Mouse (Mus musculus) intestine, postnatal 0 days (tissue): ENCODE results near the gene Pink1. TPM values are rescaled to one million over a fixed set of nuclear protein-coding genes. Genes with fewer than 3 reads are reported as not detected.
"Not testable (repeated sequence)": the region's sequence is repeated elsewhere in the genome, so short reads cannot be mapped to it uniquely, and the experiment has no call there.

Experiments used
- ATAC-seq: fragments of 200-750 bp; cut with Nextera tagmentation; 2 replicates; pipeline ENCODE4 v1.8.0; 2017; ENCODE audit warnings: mild to moderate bottlenecking, moderate TSS enrichment, moderate library complexity
- H3K27ac ChIP-seq: fragments of 300-500 bp; sonication (generic); 2 replicates; pipeline ENCODE4 v1.5.1; 2014; ENCODE audit warnings: mild to moderate bottlenecking, low read depth, low read length, moderate library complexity
- H3K27me3 ChIP-seq: fragments of 300-500 bp; sonication (generic); replicated peaks from 2 replicates; pipeline ENCODE4 v1.6.1; 2014; ENCODE audit warnings: low read length, mixed read lengths; ENCODE audit not compliant: control insufficient read depth, insufficient read depth
- H3K36me3 ChIP-seq: fragments of 300-500 bp; sonication (generic); 2 replicates; pipeline ENCODE4 v1.6.1; 2014; ENCODE audit warnings: mild to moderate bottlenecking, moderate library complexity; ENCODE audit not compliant: control insufficient read depth, insufficient read depth
- H3K4me1 ChIP-seq: fragments of 300-500 bp; sonication (generic); replicated peaks from 2 replicates; pipeline ENCODE4 v1.6.1; 2014; ENCODE audit warnings: antibody characterized with exemption, low read length, mixed read lengths; ENCODE audit not compliant: control insufficient read depth, insufficient read depth
- H3K4me2 ChIP-seq: fragments of 300-500 bp; sonication (generic); replicated peaks from 2 replicates; pipeline ENCODE4 v1.6.1; 2014; ENCODE audit warnings: low read depth, mild to moderate bottlenecking, moderate library complexity
- H3K4me3 ChIP-seq: fragments of 300-500 bp; sonication (generic); 2 replicates; pipeline ENCODE4 v1.5.1; 2014; ENCODE audit warnings: low read depth, low read length
- H3K9ac ChIP-seq: fragments of 300-500 bp; sonication (generic); 2 replicates; pipeline ENCODE4 v1.6.1; 2014; ENCODE audit warnings: mild to moderate bottlenecking, low read depth, low read length
- H3K9me3 ChIP-seq: fragments of 300-500 bp; sonication (generic); 2 replicates; pipeline ENCODE4 v1.6.1; 2016; ENCODE audit warnings: mixed run types; ENCODE audit not compliant: control insufficient read depth
- CTCF ChIP-seq: sonication (generic); IDR thresholded peaks from 2 replicates; pipeline ENCODE4 v1.5.1; 2016; ENCODE audit warnings: low read depth, mild to moderate bottlenecking, control low read depth, antibody characterized with exemption, moderate library complexity
- WGBS: fragments of 180-500 bp; shearing (Covaris S2); extraction: QIAGEN DNeasy Blood & Tissue Kit; methylation state at CpG from one replicate; pipeline ENCODE4 v1.1.7; 2014; 5-methylcytosine and 5-hydroxymethylcytosine counted together
- polyA plus RNA-seq: library from polyadenylated mRNA; unstranded; fragments of >200 nt; fragmentation: Nextera tagmentation; extraction: Ambion mirVana; gene quantifications from 2 replicates; pipeline ENCODE4 v1.2.1, GENCODE M21; 2015

The Pink1 gene
- polyA plus RNA-seq, 1 experiment from 2014 or later, result 65.8 TPM

- WGBS, result 69% methylated on average over 7 of the region's 7 CpGs
These were observed 1.9 kb upstream of the Pink1 start for GRCm38 (mm10) chr4:138327891-138328470.

DNA sequence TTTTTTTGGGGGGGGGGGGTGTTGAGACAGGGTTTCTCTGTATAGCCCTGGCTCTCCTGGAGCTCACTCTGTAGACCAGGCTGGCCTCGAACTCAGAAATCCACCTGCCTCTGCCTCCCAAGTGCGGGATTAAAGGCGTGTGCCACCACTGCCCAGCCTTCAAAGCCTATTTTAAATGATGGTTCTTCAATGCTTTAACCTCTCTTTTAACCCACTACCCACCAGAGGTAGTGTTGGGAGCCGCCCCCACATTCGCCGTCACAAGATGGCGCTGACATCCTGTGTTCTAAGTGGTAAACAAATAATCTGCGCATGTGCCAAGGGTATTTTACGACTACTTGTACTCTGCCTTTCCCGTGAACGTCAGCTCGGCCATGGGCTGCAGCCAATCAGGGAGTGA, 1.0 kb upstream of the Pink1 start:
- not testable (repeated sequence) for ATAC-seq, H3K4me1 ChIP-seq, H3K4me3 ChIP-seq, H3K27ac ChIP-seq, H3K36me3 ChIP-seq, H3K9me3 ChIP-seq, H3K27me3 ChIP-seq, H3K4me2 ChIP-seq, H3K9ac ChIP-seq
- 68% methylated on average over 7 of the region's 12 CpGs for WGBS

More at GRCm38 (mm10) chr4:138327891-138328470, 1.9 kb upstream of the Pink1 start:
- TF ChIP-seq CTCF, result no peak
- Histone ChIP-seq H3K27ac (0 out of 2 replicates have a peak overlapping the region, but pooled peaks have one; percentile 46), H3K4me1 (peaks cover 5% of the 10 kb centered on the region; the same call in 1 of the 2 replicates), H3K4me3 (no peak overlapping the region), H3K27me3 (no peaks in the 10 kb centered on the region), H3K9ac (no peak overlapping the region), H3K36me3 (no peaks in the 10 kb centered on the region), H3K9me3 (no peaks in the 10 kb centered on the region), H3K4me2 (peak overlapping the region; percentile 38; the same call in 1 of the 2 replicates)
- no peak for ATAC-seq

DNA sequence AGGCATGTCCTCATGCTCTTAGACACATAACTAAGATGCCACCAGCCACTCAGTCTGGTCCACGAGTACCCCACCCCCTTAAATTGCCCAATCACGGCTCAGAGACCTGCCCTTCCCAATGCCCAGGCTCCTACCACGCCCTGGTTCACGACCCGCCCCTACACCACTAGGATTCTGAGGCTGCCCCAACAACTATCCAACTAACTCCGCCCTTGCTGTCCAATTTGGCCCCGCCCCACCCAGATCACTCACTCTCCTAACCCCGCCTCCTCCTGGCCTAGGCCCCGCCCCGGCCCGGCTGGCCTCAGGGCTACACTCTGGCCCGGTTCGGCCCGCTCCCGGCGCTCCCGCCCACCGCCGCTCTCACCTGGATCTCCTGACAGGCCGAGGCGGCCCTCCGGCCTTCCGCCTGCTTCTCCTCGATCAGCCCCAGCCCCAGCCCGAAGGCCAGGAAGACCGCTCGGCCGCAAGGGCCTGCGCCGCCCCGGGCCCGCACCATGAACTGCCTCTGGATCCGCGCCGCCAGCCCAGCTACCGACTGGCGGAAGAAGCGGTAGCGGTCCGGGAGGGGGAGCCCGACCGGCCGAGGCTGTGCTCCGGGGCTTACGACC, 536 bp downstream of the Pink1 start:
- Histone ChIP-seq H3K9ac (peak overlapping the region; percentile 99), H3K9me3 (no peaks in the 10 kb centered on the region), H3K4me3 (peak overlapping the region; percentile 96), H3K27ac (peak overlapping the region; percentile 100), H3K4me1 (peaks cover 4% of the 10 kb centered on the region; the same call in 1 of the 2 replicates), H3K36me3 (peaks cover 1% of the 10 kb centered on the region; the same call in 1 of the 2 replicates), H3K27me3 (no peaks in the 10 kb centered on the region), H3K4me2 (peak overlapping the region; percentile 78)
- no peak for TF ChIP-seq CTCF
- ATAC-seq, result peak; percentile 89
- WGBS, result under 1% methylated on average over 43 of the region's 45 CpGs

DNA sequence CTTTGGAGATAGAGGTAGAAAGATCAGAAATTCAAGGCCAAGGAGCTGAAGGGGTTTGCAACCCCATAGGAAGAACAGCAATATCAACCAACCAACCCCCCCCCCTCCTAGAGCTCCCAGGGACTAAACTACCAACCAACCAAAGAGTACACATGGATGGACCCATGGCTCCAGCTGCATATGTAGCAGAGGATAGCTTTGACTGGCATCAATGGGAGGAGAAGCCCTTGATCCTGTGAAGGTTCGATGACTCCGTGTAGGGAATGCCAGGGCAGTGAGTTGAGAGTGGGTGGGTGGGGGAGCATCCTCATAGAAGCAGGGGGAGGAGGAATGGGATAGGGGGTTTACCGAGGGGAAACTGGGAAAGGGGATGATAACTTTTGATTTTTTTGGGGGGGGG, 1.7 kb downstream of the Pink1 start:
- no peak for TF ChIP-seq CTCF
- H3K9me3 ChIP-seq, result no peaks in the 10 kb centered on the region
- no peaks in the 10 kb centered on the region for H3K27me3 ChIP-seq
- H3K36me3 ChIP-seq, result peaks cover 5% of the 10 kb centered on the region; the same call in 1 of the 2 replicates
- no peak for ATAC-seq
- H3K4me3 ChIP-seq, result no peak overlapping the region
- H3K27ac ChIP-seq, result no peak overlapping the region
- H3K4me2 ChIP-seq, result no peak overlapping the region
- 87% methylated on average over 3 of the region's 3 CpGs for WGBS
- peaks cover 4% of the 10 kb centered on the region; the same call in 1 of the 2 replicates for H3K4me1 ChIP-seq
- H3K9ac ChIP-seq, result no peak overlapping the region

- Histone ChIP-seq H3K27me3 (no peaks in the 10 kb centered on the region), H3K4me2 (no peak overlapping the region), H3K9ac (no peak overlapping the region), H3K4me1 (peaks cover 4% of the 10 kb centered on the region; the same call in 1 of the 2 replicates), H3K27ac (no peak overlapping the region), H3K9me3 (no peaks in the 10 kb centered on the region), H3K4me3 (no peak overlapping the region), H3K36me3 (peaks cover 5% of the 10 kb centered on the region; the same call in 1 of the 2 replicates)
- ATAC-seq, result no peak
- TF ChIP-seq CTCF, result no peak
- 37% methylated on average over 4 of the region's 4 CpGs for WGBS
These were observed 2.4 kb downstream of the Pink1 start for GRCm38 (mm10) chr4:138323753-138324152.

- peaks cover 10% of the 10 kb centered on the region; the same call in 1 of the 2 replicates for H3K36me3 ChIP-seq
- no peak for TF ChIP-seq CTCF
- no peak overlapping the region for H3K4me2 ChIP-seq
- H3K9me3 ChIP-seq, result no peaks in the 10 kb centered on the region
- WGBS, result 58% methylated on average over 4 of the region's 4 CpGs
- H3K4me1 ChIP-seq, result peaks cover 4% of the 10 kb centered on the region; the same call in 1 of the 2 replicates
- H3K27me3 ChIP-seq, result no peaks in the 10 kb centered on the region
- no peak for ATAC-seq
- H3K27ac ChIP-seq, result no peak overlapping the region
- no peak overlapping the region for H3K4me3 ChIP-seq
- no peak overlapping the region for H3K9ac ChIP-seq
These were observed 3.4 kb downstream of the Pink1 start for GRCm38 (mm10) chr4:138322692-138323091.
